Comparison of ENCODE assay signal across 19 mouse cellular contexts in genomic region chr6:97914768-97915167, GRCm38 (mm10).
DNase-seq lines count a peak whose midpoint lies in the region; ATAC-seq lines count a peak whose summit lies in the region.
"Had no signal": no experiment of that assay in that cellular context is flagged by ENCODE, and none has a peak within 500 bp of the region (broad histone marks: within the 10 kb centered on the region; RNA-seq: fewer than 3 reads in every experiment).

No protein-coding gene starts in this region.

- H3K4me3 ChIP-seq in heart, embryonic 10.5 days: no peak overlapping the region
- H3K4me3 ChIP-seq in heart, embryonic 11.5 days (ENCODE audit: low read depth, low read length): no peak overlapping the region
- no peak overlapping the region for H3K4me3 ChIP-seq in kidney, embryonic 14.5 days (ENCODE audit: low read length)
- H3K4me3 ChIP-seq: embryonic facial prominence, embryonic 13.5 days; forebrain, embryonic 12.5 days; heart, embryonic 12.5 days; hindbrain, embryonic 15.5 days had no signal

- H3K27ac ChIP-seq in heart, embryonic 10.5 days: peak overlapping the region; percentile 36; the same call in 1 of the 2 replicates
- no peak overlapping the region for H3K27ac ChIP-seq in heart, embryonic 11.5 days (ENCODE audit: low read depth, low read length)
- H3K27ac ChIP-seq in kidney, embryonic 14.5 days (ENCODE audit: low read depth, low read length): peak overlapping the region; percentile 12; the same call in 1 of the 2 replicates
- H3K27ac ChIP-seq: embryonic facial prominence, embryonic 13.5 days; forebrain, embryonic 12.5 days; hindbrain, embryonic 15.5 days had no signal

- peaks cover 37% of the 10 kb centered on the region for H3K4me1 ChIP-seq in heart, embryonic 10.5 days
- peaks cover 28% of the 10 kb centered on the region for H3K4me1 ChIP-seq in heart, embryonic 11.5 days (ENCODE audit: control insufficient read depth, insufficient read depth, low read length)
- H3K4me1 ChIP-seq in kidney, embryonic 14.5 days (ENCODE audit: control insufficient read depth, insufficient read depth, low read length): peaks cover 4% of the 10 kb centered on the region; the same call in 1 of the 2 replicates

- no peak for DNase-seq in heart, embryonic 10.5 days (ENCODE audit: low spot score)
- DNase-seq in kidney, postnatal 10 days: peak; percentile 53
- peak; percentile 16 to 54 for DNase-seq in kidney, postnatal 4 days
- no peak for DNase-seq in left cerebral cortex, postnatal 36 days (ENCODE audit: low spot score in 2 of 2)
- DNase-seq in cerebellum, postnatal 14 days: no peak
- no peak for DNase-seq in gastrocnemius, postnatal 36 days
- DNase-seq: adrenal gland, postnatal 14 days; cerebellum, adult 18-20 months; cerebellum, postnatal 25 days; gastrocnemius, postnatal 10 days; heart, adult 18-20 months; heart, postnatal 36 days had no signal

- no peaks in the 10 kb centered on the region for H3K36me3 ChIP-seq in heart, embryonic 10.5 days
- no peaks in the 10 kb centered on the region for H3K36me3 ChIP-seq in heart, embryonic 11.5 days (ENCODE audit: control insufficient read depth, insufficient read depth, low read length)
- H3K36me3 ChIP-seq in kidney, embryonic 14.5 days (ENCODE audit: control insufficient read depth, insufficient read depth, low read length): no peaks in the 10 kb centered on the region
- H3K36me3 ChIP-seq: embryonic facial prominence, embryonic 13.5 days; forebrain, embryonic 12.5 days; heart, embryonic 12.5 days; hindbrain, embryonic 15.5 days had no signal

- H3K9me3 ChIP-seq in heart, embryonic 10.5 days: no peaks in the 10 kb centered on the region
- H3K9me3 ChIP-seq in heart, embryonic 11.5 days (replicated peaks; ENCODE audit: control insufficient read depth, low read length): no peaks in the 10 kb centered on the region
- no peaks in the 10 kb centered on the region for H3K9me3 ChIP-seq in kidney, embryonic 14.5 days (ENCODE audit: control insufficient read depth, low read length)
- H3K9me3 ChIP-seq: embryonic facial prominence, embryonic 13.5 days; forebrain, embryonic 12.5 days; heart, embryonic 12.5 days; hindbrain, embryonic 15.5 days had no signal

- no peaks in the 10 kb centered on the region for H3K27me3 ChIP-seq in heart, embryonic 10.5 days (ENCODE audit: insufficient read depth, poor library complexity, severe bottlenecking)
- no peaks in the 10 kb centered on the region for H3K27me3 ChIP-seq in heart, embryonic 11.5 days (ENCODE audit: control insufficient read depth, insufficient read depth, low read length)
- H3K27me3 ChIP-seq in kidney, embryonic 14.5 days (ENCODE audit: control insufficient read depth, insufficient read depth, low read length): no peaks in the 10 kb centered on the region
- H3K27me3 ChIP-seq: embryonic facial prominence, embryonic 13.5 days; forebrain, embryonic 12.5 days; heart, embryonic 12.5 days; hindbrain, embryonic 15.5 days had no signal

- WGBS in heart, embryonic 10.5 days: 89% methylated on average over 8 of the region's 8 CpGs
- WGBS in heart, embryonic 11.5 days (ENCODE audit: insufficient replicate concordance): 89% methylated on average over 8 of the region's 8 CpGs
- WGBS in kidney, embryonic 14.5 days: 73% methylated on average over 8 of the region's 8 CpGs

- H3K9ac ChIP-seq in heart, embryonic 11.5 days (ENCODE audit: low read depth, low read length): no peak overlapping the region
- H3K9ac ChIP-seq in kidney, embryonic 14.5 days (ENCODE audit: low read depth, low read length): no peak overlapping the region
- H3K9ac ChIP-seq: embryonic facial prominence, embryonic 13.5 days; forebrain, embryonic 12.5 days; heart, embryonic 12.5 days; hindbrain, embryonic 15.5 days had no signal

- ATAC-seq in heart, embryonic 11.5 days (replicated peaks; ENCODE audit: insufficient number of reproducible peaks, low FRiP score, low TSS enrichment): no peak
- peak; percentile 63; the same call in 1 of the 2 replicates for ATAC-seq in kidney, embryonic 14.5 days (ENCODE audit: low FRiP score, low TSS enrichment)
- ATAC-seq: forebrain, embryonic 16.5 days had no signal

- intact Hi-C loops in left cerebral cortex, postnatal 36 days (cut with DNase I): no loop called here
- intact Hi-C loops in gastrocnemius, postnatal 36 days (cut with DNase I): no loop called here

- H3K4me2 ChIP-seq in heart, embryonic 11.5 days: no peak overlapping the region
- no peak overlapping the region for H3K4me2 ChIP-seq in kidney, embryonic 14.5 days (replicated peaks; ENCODE audit: low read depth, low read length)
- H3K4me2 ChIP-seq: embryonic facial prominence, embryonic 13.5 days; forebrain, embryonic 12.5 days; heart, embryonic 12.5 days; hindbrain, embryonic 15.5 days had no signal

Comparison
In these comparisons a context has a peak if more than half of its experiments do, and no peak if none do; other contexts are left out.
1. DNase-seq: peak in kidney, postnatal 10 days (single experiment) and kidney, postnatal 4 days (2 of 2); none in heart, embryonic 10.5 days (single experiment), left cerebral cortex, postnatal 36 days (0 of 2), cerebellum, postnatal 14 days (0 of 2) and gastrocnemius, postnatal 36 days (0 of 2).